Mouse (Mus musculus) heart, embryonic 15.5 days (tissue): ENCODE measurements around the gene Lamp1. TPM values are rescaled to one million over a fixed set of nuclear protein-coding genes. Genes with fewer than 3 reads are reported as not detected.

Experiments
- ATAC-seq: fragments of 200-750 bp; cut with Nextera tagmentation; replicated peaks from 2 replicates; pipeline ENCODE4 v1.8.0; 2017; ENCODE audit warnings: low read depth, moderate TSS enrichment; ENCODE audit not compliant: insufficient number of reproducible peaks, insufficient read depth, low FRiP score
- H3K27ac ChIP-seq: fragments of 300-500 bp; sonication (generic); 2 replicates; pipeline ENCODE4 v1.5.1; 2015; ENCODE audit warnings: mild to moderate bottlenecking, inconsistent platforms
- H3K27me3 ChIP-seq: fragments of 300-500 bp; sonication (generic); 2 replicates; pipeline ENCODE4 v1.6.1; 2015; ENCODE audit warnings: inconsistent platforms
- H3K36me3 ChIP-seq: fragments of 300-500 bp; sonication (generic); 2 replicates; pipeline ENCODE4 v1.6.1; 2015; ENCODE audit warnings: mild to moderate bottlenecking, inconsistent platforms
- H3K4me1 ChIP-seq: fragments of 300-500 bp; sonication (generic); replicated peaks from 2 replicates; pipeline ENCODE4 v1.6.1; 2015; ENCODE audit warnings: inconsistent platforms
- H3K4me2 ChIP-seq: fragments of 300-500 bp; sonication (generic); 2 replicates; pipeline ENCODE4 v1.6.1; 2015; ENCODE audit warnings: inconsistent platforms, mild to moderate bottlenecking, moderate library complexity
- H3K4me3 ChIP-seq: fragments of 300-500 bp; sonication (generic); 2 replicates; pipeline ENCODE4 v1.5.1; 2015; ENCODE audit warnings: mild to moderate bottlenecking, inconsistent platforms
- H3K9ac ChIP-seq: fragments of 300-500 bp; sonication (generic); 2 replicates; pipeline ENCODE4 v1.6.1; 2015; ENCODE audit warnings: mild to moderate bottlenecking, inconsistent platforms
- H3K9me3 ChIP-seq: fragments of 300-500 bp; sonication (generic); replicated peaks from 2 replicates; pipeline ENCODE4 v1.6.1; 2016; ENCODE audit warnings: inconsistent platforms
- WGBS: fragments of 180-500 bp; shearing (Covaris S2); methylation state at CpG from one replicate; pipeline ENCODE4 v1.1.7; 2015; ENCODE audit warnings: mixed read lengths; 5-methylcytosine and 5-hydroxymethylcytosine counted together
- polyA plus RNA-seq: library from polyadenylated mRNA; unstranded; fragments of >200 nt; fragmentation: Nextera tagmentation; extraction: Ambion mirVana; gene quantifications from 2 replicates; pipeline ENCODE4 v1.2.1, GENCODE M21; 2015

The Lamp1 gene
- polyA plus RNA-seq, 1 experiment from 2014 or later = 285 TPM

- WGBS = 82% methylated on average over 5 of the region's 5 CpGs
Observed at GRCm38 (mm10) chr8:13141681-13142080, 17.3 kb upstream of the Lamp1 start.

GRCm38 (mm10) chr8:13148476-13148875, 10.5 kb upstream of the Lamp1 start:
- H3K4me3 ChIP-seq = no peak overlapping the region
- no peak overlapping the region for H3K27ac ChIP-seq
- H3K9me3 ChIP-seq = no peaks in the 10 kb centered on the region
- no peak overlapping the region for H3K9ac ChIP-seq
- no peaks in the 10 kb centered on the region for H3K27me3 ChIP-seq
- WGBS = 85% methylated on average over 2 of the region's 2 CpGs
- no peaks in the 10 kb centered on the region for H3K4me1 ChIP-seq
- no peak overlapping the region for H3K4me2 ChIP-seq
- H3K36me3 ChIP-seq = peaks cover 57% of the 10 kb centered on the region
- no peak for ATAC-seq

More at GRCm38 (mm10) chr8:13141681-13142080, 17.3 kb upstream of the Lamp1 start:
- no peak for ATAC-seq
- Histone ChIP-seq H3K4me2 (no peak overlapping the region), H3K4me3 (no peak overlapping the region), H3K36me3 (peaks cover 99% of the 10 kb centered on the region), H3K9ac (no peak overlapping the region), H3K27ac (no peak overlapping the region), H3K9me3 (no peaks in the 10 kb centered on the region), H3K27me3 (no peaks in the 10 kb centered on the region), H3K4me1 (no peaks in the 10 kb centered on the region)

GRCm38 (mm10) chr8:13149287-13149686, 9.7 kb upstream of the Lamp1 start:
- no peaks in the 10 kb centered on the region for H3K27me3 ChIP-seq
- ATAC-seq = no peak
- H3K4me2 ChIP-seq = no peak overlapping the region
- H3K9me3 ChIP-seq = no peaks in the 10 kb centered on the region
- no peaks in the 10 kb centered on the region for H3K4me1 ChIP-seq
- H3K36me3 ChIP-seq = peaks cover 49% of the 10 kb centered on the region
- H3K4me3 ChIP-seq = no peak overlapping the region
- no peak overlapping the region for H3K27ac ChIP-seq
- H3K9ac ChIP-seq = no peak overlapping the region
- whole genome bisulfite sequencing = 97% methylated on average over 2 of the region's 2 CpGs

- Histone ChIP-seq H3K4me2 (no peak overlapping the region), H3K9me3 (no peaks in the 10 kb centered on the region), H3K36me3 (peaks cover 43% of the 10 kb centered on the region), H3K4me3 (no peak overlapping the region), H3K27me3 (no peaks in the 10 kb centered on the region), H3K27ac (no peak overlapping the region), H3K4me1 (no peaks in the 10 kb centered on the region), H3K9ac (no peak overlapping the region)
- no peak for ATAC-seq
- WGBS = 64% methylated on average over 5 of the region's 5 CpGs
Observed at GRCm38 (mm10) chr8:13149866-13150265, 9.1 kb upstream of the Lamp1 start.

- no peaks in the 10 kb centered on the region for H3K4me1 ChIP-seq
- no peak for ATAC-seq
- H3K4me2 ChIP-seq = no peak overlapping the region
- H3K27ac ChIP-seq = no peak overlapping the region
- no peak overlapping the region for H3K4me3 ChIP-seq
- no peaks in the 10 kb centered on the region for H3K27me3 ChIP-seq
- H3K9me3 ChIP-seq = no peaks in the 10 kb centered on the region
- WGBS = 76% methylated on average over 2 of the region's 2 CpGs
- peaks cover 33% of the 10 kb centered on the region for H3K36me3 ChIP-seq
- no peak overlapping the region for H3K9ac ChIP-seq
Observed at GRCm38 (mm10) chr8:13150929-13151328, 8.0 kb upstream of the Lamp1 start.

- H3K27ac ChIP-seq = no peak overlapping the region
- H3K27me3 ChIP-seq = no peaks in the 10 kb centered on the region
- WGBS = 85% methylated on average over 9 of the region's 9 CpGs
- H3K4me1 ChIP-seq = no peaks in the 10 kb centered on the region
- H3K9ac ChIP-seq = no peak overlapping the region
- no peaks in the 10 kb centered on the region for H3K9me3 ChIP-seq
- H3K4me2 ChIP-seq = no peak overlapping the region
- no peak overlapping the region for H3K4me3 ChIP-seq
- peaks cover 7% of the 10 kb centered on the region for H3K36me3 ChIP-seq
- no peak for ATAC-seq
Observed at GRCm38 (mm10) chr8:13154099-13154498, 4.9 kb upstream of the Lamp1 start.

GRCm38 (mm10) chr8:13155358-13155757, 3.6 kb upstream of the Lamp1 start:
- WGBS = 66% methylated on average over 9 of the region's 9 CpGs
- no peaks in the 10 kb centered on the region for H3K9me3 ChIP-seq
- H3K4me3 ChIP-seq = no peak overlapping the region
- peaks cover 6% of the 10 kb centered on the region for H3K4me1 ChIP-seq
- H3K36me3 ChIP-seq = no peaks in the 10 kb centered on the region
- no peak overlapping the region for H3K27ac ChIP-seq
- H3K27me3 ChIP-seq = no peaks in the 10 kb centered on the region
- ATAC-seq = no peak
- no peak overlapping the region for H3K9ac ChIP-seq
- H3K4me2 ChIP-seq = no peak overlapping the region

- Histone ChIP-seq H3K9me3 (no peaks in the 10 kb centered on the region), H3K9ac (no peak overlapping the region), H3K4me2 (no peak overlapping the region), H3K27me3 (no peaks in the 10 kb centered on the region), H3K4me1 (peaks cover 17% of the 10 kb centered on the region), H3K4me3 (no peak overlapping the region), H3K27ac (no peak overlapping the region), H3K36me3 (no peaks in the 10 kb centered on the region)
- no peak for ATAC-seq
- WGBS = 66% methylated on average over 12 of the region's 12 CpGs
Observed at GRCm38 (mm10) chr8:13156327-13157097, 2.4 kb upstream of the Lamp1 start.

- Histone ChIP-seq H3K4me1 (peaks cover 24% of the 10 kb centered on the region), H3K9ac (peak overlapping the region; percentile 97), H3K27ac (peak overlapping the region; percentile 84), H3K4me3 (peak overlapping the region; percentile 99), H3K36me3 (no peaks in the 10 kb centered on the region), H3K9me3 (no peaks in the 10 kb centered on the region), H3K4me2 (peak overlapping the region; percentile 87), H3K27me3 (no peaks in the 10 kb centered on the region)
- ATAC-seq = peak; percentile 55
- 1% methylated on average over 42 of the region's 49 CpGs for WGBS
Observed at GRCm38 (mm10) chr8:13159377-13159881, 468 bp downstream of the Lamp1 start.

- peak overlapping the region; percentile 99 for H3K4me3 ChIP-seq
- no peak for ATAC-seq
- H3K27ac ChIP-seq = no peak overlapping the region
- H3K9ac ChIP-seq = peak overlapping the region; percentile 97; the same call in 1 of the 2 replicates
- peaks cover 24% of the 10 kb centered on the region for H3K4me1 ChIP-seq
- 80% methylated on average over 3 of the region's 3 CpGs for WGBS
- H3K27me3 ChIP-seq = no peaks in the 10 kb centered on the region
- peak overlapping the region; percentile 87 for H3K4me2 ChIP-seq
- no peaks in the 10 kb centered on the region for H3K9me3 ChIP-seq
- H3K36me3 ChIP-seq = no peaks in the 10 kb centered on the region
Observed at GRCm38 (mm10) chr8:13160691-13161090, 1.7 kb downstream of the Lamp1 start.

GRCm38 (mm10) chr8:13162098-13162497, 3.1 kb downstream of the Lamp1 start:
- no peak overlapping the region for H3K27ac ChIP-seq
- H3K9me3 ChIP-seq = no peaks in the 10 kb centered on the region
- no peaks in the 10 kb centered on the region for H3K27me3 ChIP-seq
- whole genome bisulfite sequencing = 69% methylated on average over 6 of the region's 6 CpGs
- H3K36me3 ChIP-seq = peaks cover under 1% of the 10 kb centered on the region; the same call in 1 of the 2 replicates
- ATAC-seq = no peak
- no peak overlapping the region for H3K4me2 ChIP-seq
- H3K4me3 ChIP-seq = no peak overlapping the region
- no peak overlapping the region for H3K9ac ChIP-seq
- H3K4me1 ChIP-seq = peaks cover 24% of the 10 kb centered on the region

GRCm38 (mm10) chr8:13163563-13163962, 4.6 kb downstream of the Lamp1 start:
- ATAC-seq = no peak
- H3K4me1 ChIP-seq = peaks cover 25% of the 10 kb centered on the region
- H3K27ac ChIP-seq = no peak overlapping the region
- H3K9ac ChIP-seq = no peak overlapping the region
- WGBS = 53% methylated on average over 1 of the region's 1 CpGs
- no peaks in the 10 kb centered on the region for H3K27me3 ChIP-seq
- no peak overlapping the region for H3K4me2 ChIP-seq
- no peak overlapping the region for H3K4me3 ChIP-seq
- H3K36me3 ChIP-seq = peaks cover 14% of the 10 kb centered on the region
- no peaks in the 10 kb centered on the region for H3K9me3 ChIP-seq
